Mouse (Mus musculus): ENCODE data around the gene Nol4l. TPM values are rescaled to one million over a fixed set of nuclear protein-coding genes. Genes with fewer than 3 reads are reported as not detected.

Gene Nol4l
- polyA plus RNA-seq, 1 experiment from 2014 or later, result 25.6 TPM

DNA sequence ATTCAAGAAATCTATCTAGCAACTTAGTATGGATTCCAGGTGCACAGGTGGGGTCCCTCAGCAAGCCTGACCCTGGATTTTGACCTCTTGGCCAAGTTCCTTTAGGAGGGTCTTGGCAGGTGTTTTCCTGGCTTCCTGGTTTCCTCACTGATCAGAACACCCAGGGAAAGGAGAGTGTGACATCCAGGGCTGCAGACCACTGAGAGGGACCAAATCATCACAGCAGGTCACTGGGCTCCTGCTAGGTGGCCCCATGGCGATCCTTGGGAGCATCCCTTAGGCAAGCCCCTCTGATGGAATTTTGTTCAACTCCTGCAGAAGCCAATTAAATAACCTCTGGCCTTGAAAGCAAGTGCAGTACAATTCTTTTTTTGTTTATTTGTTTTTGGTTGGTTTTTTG is 39.7 kb downstream of the Nol4l start:
- Histone ChIP-seq H3K4me3 (replicated peaks) (no peak overlapping the region), H3K9me3 (no peaks in the 10 kb centered on the region), H3K36me3 (no peaks in the 10 kb centered on the region), H3K4me2 (replicated peaks) (no peak overlapping the region), H3K9ac (no peak overlapping the region), H3K27ac (no peak overlapping the region), H3K27me3 (replicated peaks) (0 out of 2 replicates have a peak, but pooled peaks cover 4% of the 10 kb centered on the region), H3K4me1 (replicated peaks) (peaks cover 33% of the 10 kb centered on the region)
- 96% methylated on average over 1 of the region's 1 CpGs for WGBS
- ATAC-seq, result no peak

- Histone ChIP-seq H3K27me3 (replicated peaks) (no peaks in the 10 kb centered on the region), H3K9me3 (no peaks in the 10 kb centered on the region), H3K27ac (no peak overlapping the region), H3K36me3 (no peaks in the 10 kb centered on the region), H3K9ac (no peak overlapping the region), H3K4me2 (replicated peaks) (no peak overlapping the region), H3K4me3 (replicated peaks) (no peak overlapping the region), H3K4me1 (replicated peaks) (peaks cover 10% of the 10 kb centered on the region)
- no peak for ATAC-seq
- 67% methylated on average over 4 of the region's 4 CpGs for WGBS
These were observed 45.7 kb downstream of the Nol4l start for GRCm38 (mm10) chr2:153484071-153484470.

DNA sequence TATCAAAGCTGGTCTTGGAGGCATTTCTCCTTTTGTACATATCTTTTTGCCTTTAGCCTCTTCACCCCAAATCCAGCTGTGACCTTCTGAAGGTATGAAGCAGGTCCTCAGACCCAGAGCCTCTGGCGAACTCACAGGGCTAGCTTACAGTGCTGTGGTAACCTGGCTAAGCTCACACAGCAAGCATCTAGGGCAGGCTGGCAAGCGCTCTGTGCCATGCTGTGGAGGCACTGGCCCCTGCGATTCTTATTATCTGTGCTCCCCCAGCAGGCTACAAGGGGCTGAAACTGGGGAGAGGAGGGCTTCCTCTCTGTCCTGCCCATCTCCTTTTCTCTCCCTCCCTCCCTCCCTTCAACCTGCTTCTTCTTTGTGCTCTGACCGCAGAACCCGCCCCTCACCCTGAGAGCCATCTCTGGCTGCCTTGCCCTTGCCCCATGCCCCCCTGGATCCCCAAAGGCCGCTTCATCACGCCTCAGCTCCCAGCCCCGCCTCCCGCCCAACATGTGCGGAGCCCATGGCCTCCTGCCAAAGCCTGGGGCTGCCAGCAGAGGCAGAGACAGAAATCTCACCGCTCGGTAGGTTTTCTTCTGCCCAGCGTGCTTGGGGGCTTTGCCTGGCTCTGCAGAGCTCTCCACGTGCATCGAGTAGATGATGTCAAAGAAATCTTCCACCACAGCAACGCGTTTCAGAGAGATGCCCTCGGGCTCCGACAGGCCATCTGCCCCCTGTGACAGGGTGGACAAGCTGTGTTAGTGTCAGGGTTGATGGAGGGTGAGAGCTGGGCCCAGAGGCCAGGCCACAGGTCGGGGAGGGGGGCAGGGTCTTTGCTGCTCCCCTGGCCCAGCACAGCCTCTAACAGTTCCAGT is 46.4 kb downstream of the Nol4l start:
- Histone ChIP-seq H3K9ac (0 out of 2 replicates have a peak overlapping the region, but pooled peaks have one; percentile 20), H3K36me3 (no peaks in the 10 kb centered on the region), H3K27me3 (replicated peaks) (no peaks in the 10 kb centered on the region), H3K27ac (no peak overlapping the region), H3K4me2 (replicated peaks) (0 out of 2 replicates have a peak overlapping the region, but pooled peaks have one; percentile 19), H3K4me3 (replicated peaks) (no peak overlapping the region), H3K9me3 (no peaks in the 10 kb centered on the region), H3K4me1 (replicated peaks) (peaks cover 10% of the 10 kb centered on the region)
- peak; percentile 40; the same call in 1 of the 2 replicates for ATAC-seq
- WGBS, result 25% methylated on average over 20 of the region's 20 CpGs

GRCm38 (mm10) chr2:153481861-153482120 is 48.0 kb downstream of the Nol4l start:
- no peaks in the 10 kb centered on the region for H3K27me3 ChIP-seq (replicated peaks)
- no peak overlapping the region for H3K4me3 ChIP-seq (replicated peaks)
- H3K36me3 ChIP-seq, result no peaks in the 10 kb centered on the region
- no peak for ATAC-seq
- H3K9ac ChIP-seq, result no peak overlapping the region
- H3K4me2 ChIP-seq (replicated peaks), result no peak overlapping the region
- H3K9me3 ChIP-seq, result no peaks in the 10 kb centered on the region
- H3K27ac ChIP-seq, result no peak overlapping the region
- WGBS, result 76% methylated on average over 2 of the region's 2 CpGs
- peaks cover 10% of the 10 kb centered on the region for H3K4me1 ChIP-seq (replicated peaks)

- no peak overlapping the region for H3K27ac ChIP-seq
- no peak overlapping the region for H3K4me3 ChIP-seq (replicated peaks)
- H3K9me3 ChIP-seq, result no peaks in the 10 kb centered on the region
- 65% methylated on average over 7 of the region's 7 CpGs for WGBS
- H3K36me3 ChIP-seq, result no peaks in the 10 kb centered on the region
- H3K27me3 ChIP-seq (replicated peaks), result no peaks in the 10 kb centered on the region
- H3K4me2 ChIP-seq (replicated peaks), result no peak overlapping the region
- no peak overlapping the region for H3K9ac ChIP-seq
- peaks cover 13% of the 10 kb centered on the region for H3K4me1 ChIP-seq (replicated peaks)
- no peak for ATAC-seq
These were observed 48.5 kb downstream of the Nol4l start for GRCm38 (mm10) chr2:153481108-153481860.

DNA sequence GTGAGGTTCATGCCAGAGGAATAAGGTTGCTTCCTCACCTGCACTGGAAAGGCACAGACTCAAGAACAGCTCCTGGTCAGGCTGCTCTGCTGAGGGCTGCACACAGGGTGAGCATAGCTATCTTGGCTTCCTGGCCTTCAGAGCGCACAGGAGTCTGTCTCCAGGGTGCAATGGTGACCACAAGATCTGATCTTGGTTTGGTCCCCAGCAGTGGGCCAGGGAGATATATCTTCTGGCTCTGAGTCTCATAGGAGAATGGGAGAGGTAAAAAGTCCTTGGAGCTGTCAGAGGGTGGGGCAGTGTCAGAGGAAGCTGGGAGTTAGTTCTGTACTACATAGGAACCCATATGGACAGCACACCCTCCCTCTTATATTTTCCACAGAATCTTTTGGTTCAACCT is 50.3 kb downstream of the Nol4l start:
- Histone ChIP-seq H3K4me1 (replicated peaks) (peaks cover 31% of the 10 kb centered on the region), H3K4me2 (replicated peaks) (no peak overlapping the region), H3K4me3 (replicated peaks) (no peak overlapping the region), H3K9ac (no peak overlapping the region), H3K27me3 (replicated peaks) (no peaks in the 10 kb centered on the region), H3K9me3 (no peaks in the 10 kb centered on the region), H3K27ac (no peak overlapping the region), H3K36me3 (no peaks in the 10 kb centered on the region)
- ATAC-seq, result no peak
- 80% methylated on average over 1 of the region's 1 CpGs for WGBS

DNA sequence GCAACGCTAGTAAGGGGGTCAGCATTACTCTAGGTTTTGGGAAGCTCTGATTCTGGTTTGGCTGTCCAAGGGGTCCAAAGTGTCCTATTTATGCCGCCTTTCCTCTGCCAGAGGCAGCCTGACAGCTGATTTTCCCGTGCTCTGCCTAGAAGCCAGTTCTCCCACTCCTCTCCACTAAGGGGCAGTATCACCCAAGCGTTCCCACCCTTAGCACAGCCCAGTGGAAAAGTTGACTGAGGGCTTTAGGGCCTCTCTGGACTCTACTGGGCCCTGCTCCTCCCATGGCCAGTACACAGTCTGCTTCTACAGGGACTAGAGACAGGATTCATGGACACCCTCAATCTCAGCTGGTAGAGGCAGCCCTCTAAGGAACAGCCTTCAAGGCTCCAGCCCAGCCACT is 51.2 kb downstream of the Nol4l start:
- Histone ChIP-seq H3K27ac (no peak overlapping the region), H3K4me2 (replicated peaks) (no peak overlapping the region), H3K9me3 (no peaks in the 10 kb centered on the region), H3K4me3 (replicated peaks) (no peak overlapping the region), H3K4me1 (replicated peaks) (peaks cover 27% of the 10 kb centered on the region), H3K27me3 (replicated peaks) (no peaks in the 10 kb centered on the region), H3K36me3 (no peaks in the 10 kb centered on the region), H3K9ac (0 out of 2 replicates have a peak overlapping the region, but pooled peaks have one; percentile 14)
- WGBS, result 14% methylated on average over 4 of the region's 4 CpGs
- ATAC-seq, result peak; percentile 75

GRCm38 (mm10) chr2:153475114-153476112 is 54.4 kb downstream of the Nol4l start:
- H3K9me3 ChIP-seq, result no peaks in the 10 kb centered on the region
- ATAC-seq, result peak; percentile 52
- H3K27me3 ChIP-seq (replicated peaks), result no peaks in the 10 kb centered on the region
- WGBS, result 24% methylated on average over 4 of the region's 4 CpGs
- H3K4me2 ChIP-seq (replicated peaks), result no peak overlapping the region; the same call in 1 of the 2 replicates
- peaks cover 25% of the 10 kb centered on the region for H3K4me1 ChIP-seq (replicated peaks)
- no peak overlapping the region for H3K9ac ChIP-seq
- H3K27ac ChIP-seq, result peak overlapping the region; percentile 71
- no peak overlapping the region for H3K4me3 ChIP-seq (replicated peaks)
- no peaks in the 10 kb centered on the region for H3K36me3 ChIP-seq

- H3K4me1 ChIP-seq (replicated peaks), result peaks cover 28% of the 10 kb centered on the region
- no peak overlapping the region for H3K4me3 ChIP-seq (replicated peaks)
- no peak for ATAC-seq
- H3K4me2 ChIP-seq (replicated peaks), result no peak overlapping the region
- H3K27me3 ChIP-seq (replicated peaks), result no peaks in the 10 kb centered on the region
- WGBS, result 54% methylated on average over 3 of the region's 3 CpGs
- H3K9me3 ChIP-seq, result no peaks in the 10 kb centered on the region
- no peak overlapping the region for H3K27ac ChIP-seq
- H3K36me3 ChIP-seq, result no peaks in the 10 kb centered on the region
- H3K9ac ChIP-seq, result no peak overlapping the region
These were observed 58.8 kb downstream of the Nol4l start for GRCm38 (mm10) chr2:153470983-153471382.

DNA sequence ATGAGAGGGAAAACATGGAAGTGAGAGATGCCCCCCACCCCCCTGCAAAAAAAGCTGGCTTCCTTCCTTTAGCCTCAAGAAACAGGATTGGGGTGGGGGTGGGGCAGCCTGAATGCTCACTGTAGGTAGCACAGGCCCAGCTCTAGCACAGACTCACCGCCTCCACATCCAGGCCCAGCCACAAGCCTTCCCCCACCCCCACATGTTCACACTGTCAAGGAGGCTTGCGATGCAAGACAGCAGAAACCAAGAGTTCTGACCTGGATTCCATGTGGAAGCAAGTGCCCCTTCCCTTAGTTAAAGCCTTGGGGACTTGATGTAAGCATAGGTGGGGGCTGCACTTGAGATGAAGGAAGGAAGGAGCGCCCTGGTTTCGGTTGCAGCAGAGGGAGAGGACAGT is 60.0 kb downstream of the Nol4l start:
- ATAC-seq, result peak; percentile 48; the same call in 1 of the 2 replicates
- Histone ChIP-seq H3K27ac (no peak overlapping the region), H3K27me3 (replicated peaks) (no peaks in the 10 kb centered on the region), H3K9ac (no peak overlapping the region), H3K4me2 (replicated peaks) (no peak overlapping the region), H3K4me1 (replicated peaks) (peaks cover 16% of the 10 kb centered on the region), H3K4me3 (replicated peaks) (no peak overlapping the region), H3K36me3 (no peaks in the 10 kb centered on the region), H3K9me3 (no peaks in the 10 kb centered on the region)
- 47% methylated on average over 4 of the region's 4 CpGs for WGBS

- no peak overlapping the region for H3K4me3 ChIP-seq (replicated peaks)
- 41% methylated on average over 2 of the region's 2 CpGs for WGBS
- no peak overlapping the region for H3K27ac ChIP-seq
- 0 out of 2 replicates have a peak, but pooled peaks cover 11% of the 10 kb centered on the region for H3K4me1 ChIP-seq (replicated peaks)
- H3K9ac ChIP-seq, result no peak overlapping the region
- H3K27me3 ChIP-seq (replicated peaks), result no peaks in the 10 kb centered on the region
- ATAC-seq, result no peak
- H3K4me2 ChIP-seq (replicated peaks), result no peak overlapping the region
- no peaks in the 10 kb centered on the region for H3K9me3 ChIP-seq
- no peaks in the 10 kb centered on the region for H3K36me3 ChIP-seq
These were observed 60.5 kb downstream of the Nol4l start for GRCm38 (mm10) chr2:153469317-153469716.

DNA sequence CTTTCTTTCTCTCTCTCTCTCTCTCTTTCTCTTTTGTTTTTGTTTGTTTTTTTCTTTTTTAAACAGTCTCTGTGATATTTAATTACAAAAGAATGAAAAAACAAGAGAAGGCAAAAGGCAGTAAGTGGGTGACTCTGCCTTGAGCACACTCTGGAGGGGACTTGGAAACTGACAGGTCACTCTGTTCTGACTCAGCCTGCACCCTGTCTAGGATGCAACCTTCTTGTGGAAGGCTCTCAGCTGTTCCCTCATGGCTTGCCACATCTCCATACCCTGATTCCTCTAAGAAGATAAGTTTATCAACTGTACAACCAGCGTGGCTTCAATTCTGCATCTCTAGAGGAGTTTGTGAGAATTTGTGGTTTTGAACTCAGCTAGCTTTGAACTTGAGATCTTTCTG is 62.4 kb downstream of the Nol4l start:
- no peak overlapping the region for H3K9ac ChIP-seq
- 82% methylated on average over 1 of the region's 1 CpGs for WGBS
- H3K36me3 ChIP-seq, result no peaks in the 10 kb centered on the region
- no peaks in the 10 kb centered on the region for H3K27me3 ChIP-seq (replicated peaks)
- H3K9me3 ChIP-seq, result no peaks in the 10 kb centered on the region
- no peak for ATAC-seq
- H3K4me3 ChIP-seq (replicated peaks), result no peak overlapping the region
- H3K4me1 ChIP-seq (replicated peaks), result 0 out of 2 replicates have a peak, but pooled peaks cover 11% of the 10 kb centered on the region
- no peak overlapping the region for H3K27ac ChIP-seq
- H3K4me2 ChIP-seq (replicated peaks), result no peak overlapping the region

Measured in intestine, embryonic 15.5 days (tissue).